Mouse (Mus musculus) frontal cortex, postnatal 14 days (tissue): ENCODE measurements around the gene Eva1c.

Experiments
- DNase-seq, 2 experiments: peaks; one replicate each; pipeline ENCODE4 v3.0.0; 2022; ENCODE audit warnings: low spot score in 2 of 2

Eva1c gene

GRCm38 (mm10) chr16:90826457-90826856 lies at the start of gene Eva1c:
TSS of gene Eva1c (plus strand) at chr16:90826719.
- DNase-seq, result no peak

GRCm38 (mm10) chr16:90779783-90780182 lies 46.7 kb upstream of the Eva1c start:
- no peak for DNase-seq

- no peak for DNase-seq
Measured at GRCm38 (mm10) chr16:90783302-90783701, 43.2 kb upstream of the Eva1c start.

GRCm38 (mm10) chr16:90785257-90785656 lies 41.3 kb upstream of the Eva1c start:
- no peak for DNase-seq

- DNase-seq, result no peak
Measured at GRCm38 (mm10) chr16:90788580-90788979, 37.9 kb upstream of the Eva1c start.

GRCm38 (mm10) chr16:90790946-90791345 lies 35.6 kb upstream of the Eva1c start:
- DNase-seq, result no peak

- DNase-seq, result no peak
Measured at GRCm38 (mm10) chr16:90792066-90792465, 34.5 kb upstream of the Eva1c start.

- no peak for DNase-seq
Measured at GRCm38 (mm10) chr16:90792500-90792899, 34.0 kb upstream of the Eva1c start.

GRCm38 (mm10) chr16:90794708-90795107 lies 31.8 kb upstream of the Eva1c start:
- DNase-seq, result no peak

- no peak for DNase-seq
Measured at GRCm38 (mm10) chr16:90798446-90798845, 28.1 kb upstream of the Eva1c start.

GRCm38 (mm10) chr16:90798848-90799247 lies 27.7 kb upstream of the Eva1c start:
- no peak for DNase-seq

- no peak for DNase-seq
Measured at GRCm38 (mm10) chr16:90799840-90800239, 26.7 kb upstream of the Eva1c start.

GRCm38 (mm10) chr16:90801251-90801650 lies 25.3 kb upstream of the Eva1c start:
- DNase-seq, result no peak

- DNase-seq, result no peak
Measured at GRCm38 (mm10) chr16:90801928-90802327, 24.6 kb upstream of the Eva1c start.

GRCm38 (mm10) chr16:90804466-90804865 lies 22.1 kb upstream of the Eva1c start:
- DNase-seq, result no peak

GRCm38 (mm10) chr16:90809975-90810715 lies 16.4 kb upstream of the Eva1c start, which contains the start of gene Urb1:
TSS of gene Urb1 (minus strand) at chr16:90810413.
- DNase-seq, result peak; percentile 93 to 97

- DNase-seq, result no peak
Measured at GRCm38 (mm10) chr16:90810716-90811256, 15.7 kb upstream of the Eva1c start.

GRCm38 (mm10) chr16:90812086-90812485 lies 14.4 kb upstream of the Eva1c start:
- DNase-seq, result no peak

GRCm38 (mm10) chr16:90820326-90820725 lies 6.2 kb upstream of the Eva1c start:
- DNase-seq, result no peak

- DNase-seq, result no peak
Measured at GRCm38 (mm10) chr16:90821046-90821697, 5.3 kb upstream of the Eva1c start.

GRCm38 (mm10) chr16:90822284-90822935 lies 4.1 kb upstream of the Eva1c start:
- DNase-seq, result no peak

- no peak for DNase-seq
Measured at GRCm38 (mm10) chr16:90822981-90823380, 3.5 kb upstream of the Eva1c start.
